15 mouse cellular contexts compared by ENCODE assay signal in genomic region chr8:79310801-79311200, GRCm38 (mm10).
"Had no signal": no experiment of that assay in that cellular context is flagged by ENCODE, and none has a peak within 500 bp of the region (broad histone marks: within the 10 kb centered on the region; RNA-seq: fewer than 3 reads in every experiment).

No protein-coding gene starts in this region.

- H3K4me1 ChIP-seq: liver, embryonic 13.5 days; liver, embryonic 15.5 days; lung, embryonic 15.5 days; midbrain, embryonic 12.5 days; neural tube, embryonic 12.5 days; stomach, embryonic 15.5 days had no signal

- H3K27me3 ChIP-seq: liver, embryonic 13.5 days; liver, embryonic 15.5 days; lung, embryonic 15.5 days; megakaryocyte, embryonic 14.5 days; midbrain, embryonic 12.5 days; neural tube, embryonic 12.5 days; stomach, embryonic 15.5 days had no signal

- H3K27ac ChIP-seq: liver, embryonic 13.5 days; liver, embryonic 15.5 days; lung, embryonic 15.5 days; macrophage; midbrain, embryonic 12.5 days; neural tube, embryonic 12.5 days; stomach, embryonic 15.5 days; stomach, postnatal 0 days had no signal

- H3K36me3 ChIP-seq: liver, embryonic 13.5 days; liver, embryonic 15.5 days; lung, embryonic 15.5 days; midbrain, embryonic 12.5 days; neural tube, embryonic 12.5 days; stomach, embryonic 15.5 days had no signal

- H3K4me3 ChIP-seq: liver, embryonic 13.5 days; liver, embryonic 15.5 days; lung, embryonic 15.5 days; megakaryocyte, embryonic 14.5 days; midbrain, embryonic 12.5 days; neural tube, embryonic 12.5 days; stomach, embryonic 15.5 days had no signal

- DNase-seq: liver, embryonic 13.5 days; liver, postnatal 0 days; lung, adult 2 months; lung, postnatal 14 days; lung, postnatal 36 days; midbrain, embryonic 14.5 days; right cerebral cortex, postnatal 14 days had no signal
